Mouse (Mus musculus) megakaryocyte, embryonic 14.5 days (primary cell): ENCODE data around the gene Lgals1. TPM values are rescaled to one million over a fixed set of nuclear protein-coding genes. Genes with fewer than 3 reads are reported as not detected.

Experiments
- H3K27me3 ChIP-seq: replicated peaks from 2 replicates; pipeline ENCODE3; 2012; ENCODE audit warnings: inconsistent platforms
- H3K36me3 ChIP-seq: replicated peaks from 2 replicates; pipeline ENCODE3; 2012; ENCODE audit warnings: low read length, inconsistent platforms, mixed read lengths
- H3K4me1 ChIP-seq: 2 replicates; pipeline ENCODE4 v1.6.1; 2012; ENCODE audit warnings: inconsistent platforms
- H3K4me3 ChIP-seq: replicated peaks from 2 replicates; pipeline ENCODE3; 2012; ENCODE audit warnings: moderate library complexity, mild to moderate bottlenecking, inconsistent platforms
- H3K9me3 ChIP-seq: 2 replicates; pipeline ENCODE4 v1.6.1; 2012; ENCODE audit warnings: inconsistent platforms
- FLI1 ChIP-seq: IDR thresholded peaks from 2 replicates; pipeline ENCODE4 v1.6.1; 2012; ENCODE audit warnings: low read length, inconsistent platforms, mixed read lengths
- GATA1 ChIP-seq: IDR thresholded peaks from 3 replicates; pipeline ENCODE4 v1.6.1; 2012; ENCODE audit warnings: mixed read lengths, low read length, inconsistent platforms, borderline replicate concordance
- polyA plus RNA-seq: library from polyadenylated mRNA; stranded (reverse); fragments of >175 nt; gene quantifications from 2 replicates; pipeline ENCODE4 v1.2.3, GENCODE M21; 2012; ENCODE audit warnings: low replicate concordance; ENCODE audit not compliant: insufficient read depth

Gene Lgals1
- polyA plus RNA-seq, 1 experiment = 689 TPM

DNA sequence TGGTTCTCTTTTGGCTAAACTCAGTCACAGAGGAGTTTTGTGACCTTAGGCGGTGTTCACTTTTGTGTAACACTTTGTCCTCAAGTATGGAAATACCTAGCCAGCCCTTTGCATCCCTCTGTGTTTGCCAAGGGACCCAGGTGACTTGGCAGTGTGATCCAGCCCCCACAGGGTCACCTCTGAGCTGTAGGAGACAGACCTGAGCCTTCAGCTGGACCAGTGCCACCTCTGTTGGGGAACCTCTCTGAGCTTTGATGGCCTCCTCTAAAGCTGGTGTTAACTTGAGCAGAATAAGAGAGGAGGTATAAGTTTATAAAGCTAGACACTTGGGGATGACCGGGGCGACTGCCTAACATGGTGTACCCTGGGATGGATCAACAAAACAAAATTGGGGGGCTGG lies 22.4 kb downstream of the Lgals1 start:
- Histone ChIP-seq H3K4me3 (no peak overlapping the region), H3K9me3 (no peaks in the 10 kb centered on the region), H3K27me3 (peaks cover 35% of the 10 kb centered on the region), H3K36me3 (peaks cover 12% of the 10 kb centered on the region), H3K4me1 (peaks cover 28% of the 10 kb centered on the region)
- no peak for TF ChIP-seq GATA1
- no peak for TF ChIP-seq FLI1

DNA sequence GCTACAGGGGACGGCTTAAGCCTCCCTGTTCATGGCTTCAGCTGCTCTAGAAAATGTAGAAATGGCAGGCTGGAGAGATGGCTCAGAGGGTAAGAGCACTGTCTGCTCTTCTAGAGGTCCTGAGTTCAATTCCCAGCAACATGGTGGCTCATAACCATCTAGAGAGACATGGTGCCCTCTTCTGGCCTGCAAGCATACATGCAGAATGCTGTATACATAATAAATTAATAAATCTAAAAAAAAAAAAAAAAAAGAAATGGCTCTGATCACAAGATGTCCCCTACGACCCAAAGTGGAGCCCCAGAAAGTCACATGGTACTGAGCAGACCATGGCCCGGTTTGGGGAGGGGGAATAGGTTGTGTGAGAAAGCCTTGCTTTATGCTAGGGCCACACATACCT lies 29.1 kb downstream of the Lgals1 start:
- no peaks in the 10 kb centered on the region for H3K9me3 ChIP-seq
- TF ChIP-seq GATA1 (no peak), FLI1 (no peak)
- no peak overlapping the region for H3K4me3 ChIP-seq
- H3K36me3 ChIP-seq = peaks cover 28% of the 10 kb centered on the region
- no peaks in the 10 kb centered on the region; the same call in 1 of the 2 replicates for H3K4me1 ChIP-seq
- peaks cover 42% of the 10 kb centered on the region for H3K27me3 ChIP-seq

DNA sequence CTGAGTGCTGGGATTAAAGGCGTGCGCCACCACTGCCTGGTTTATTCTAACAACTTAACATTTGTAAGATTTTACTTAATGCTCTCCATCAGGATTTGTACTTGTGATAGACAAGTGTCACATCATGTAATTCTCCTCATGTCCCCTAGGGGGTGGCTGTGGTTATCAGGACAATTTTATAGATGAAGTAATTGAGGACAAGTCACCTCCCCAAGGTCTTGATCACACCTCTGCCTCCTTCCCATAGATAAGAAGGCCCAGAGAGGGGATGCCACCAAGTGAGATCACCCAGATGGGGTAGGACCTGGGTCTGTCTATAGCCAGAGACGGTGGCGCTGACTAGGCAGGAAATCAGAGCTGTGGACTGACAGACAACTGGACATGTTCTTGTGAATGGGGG lies 29.8 kb downstream of the Lgals1 start:
- H3K36me3 ChIP-seq = peaks cover 32% of the 10 kb centered on the region
- TF ChIP-seq FLI1 (no peak), GATA1 (no peak)

DNA sequence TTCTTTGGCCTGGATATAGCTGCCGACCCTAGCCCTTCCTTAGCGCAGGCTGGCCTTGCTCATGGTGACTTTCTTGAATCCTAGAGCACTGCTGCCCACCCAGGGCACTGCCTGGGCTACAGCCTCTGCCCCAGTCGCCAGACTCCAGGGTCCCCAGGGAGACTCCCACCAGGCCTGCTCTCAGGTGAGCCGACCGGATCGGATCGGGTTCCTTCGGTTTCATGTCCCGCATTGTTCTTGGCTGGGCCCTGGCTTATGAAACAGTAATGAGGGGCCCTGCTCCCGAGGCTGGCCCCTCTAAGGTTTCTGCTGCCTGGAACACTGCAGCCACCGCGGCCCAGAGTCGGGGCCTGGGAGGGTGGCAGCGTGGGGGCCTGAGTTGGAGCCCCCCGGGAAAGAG lies 30.5 kb downstream of the Lgals1 start:
- TF ChIP-seq FLI1 = no peak
- no peak for TF ChIP-seq GATA1
- H3K27me3 ChIP-seq = peaks cover 46% of the 10 kb centered on the region
- no peaks in the 10 kb centered on the region; the same call in 1 of the 2 replicates for H3K4me1 ChIP-seq
- H3K9me3 ChIP-seq = no peaks in the 10 kb centered on the region
- peaks cover 27% of the 10 kb centered on the region for H3K36me3 ChIP-seq
- no peak overlapping the region for H3K4me3 ChIP-seq

More for the DNA sequence above, 29.8 kb downstream of the Lgals1 start:
- Histone ChIP-seq H3K27me3 (peaks cover 43% of the 10 kb centered on the region), H3K9me3 (no peaks in the 10 kb centered on the region), H3K4me1 (no peaks in the 10 kb centered on the region; the same call in 1 of the 2 replicates), H3K4me3 (no peak overlapping the region)

DNA sequence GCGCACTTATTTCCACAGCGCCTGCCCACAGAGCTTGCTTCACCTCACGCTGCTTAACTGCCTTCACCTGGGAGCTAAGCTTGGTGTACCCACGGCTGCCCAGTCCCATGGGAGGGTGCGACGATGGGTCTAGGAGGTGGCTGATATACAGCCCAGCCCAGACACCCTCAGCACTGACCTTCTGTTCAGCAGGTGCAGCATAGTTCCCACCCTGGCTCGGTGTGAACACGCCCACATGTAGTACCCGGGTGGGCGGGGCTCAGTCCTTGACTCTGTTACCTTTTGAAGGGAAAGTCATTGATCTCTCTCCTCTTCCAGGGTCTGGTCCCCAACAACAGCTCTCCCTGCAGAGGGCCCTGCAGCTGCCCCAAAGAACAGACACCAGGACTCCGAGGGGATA lies 33.0 kb downstream of the Lgals1 start:
- TF ChIP-seq GATA1 = no peak
- TF ChIP-seq FLI1 = no peak
- Histone ChIP-seq H3K27me3 (peaks cover 39% of the 10 kb centered on the region), H3K9me3 (no peaks in the 10 kb centered on the region), H3K36me3 (peaks cover 17% of the 10 kb centered on the region), H3K4me3 (no peak overlapping the region), H3K4me1 (peaks cover 6% of the 10 kb centered on the region; the same call in 1 of the 2 replicates)

DNA sequence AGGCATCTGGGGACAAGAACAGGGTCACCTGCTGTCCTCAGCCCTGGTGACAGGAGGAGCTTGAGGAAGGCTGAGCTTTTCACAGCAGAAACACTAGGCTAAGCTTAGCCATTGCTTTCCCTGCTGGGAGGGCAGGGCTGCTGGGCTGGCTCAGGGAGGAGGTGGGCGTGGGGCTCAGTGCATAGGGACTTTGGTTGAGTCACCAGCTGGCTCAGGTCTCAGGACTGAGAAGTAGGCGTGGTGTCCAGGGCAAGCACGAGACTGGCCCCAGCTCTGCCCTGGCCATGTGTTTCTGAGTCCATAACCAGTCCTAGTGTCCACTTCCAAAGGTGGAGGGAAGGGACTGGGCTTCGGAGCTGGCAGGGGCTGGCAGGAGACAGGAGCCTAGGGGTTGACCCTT lies 33.6 kb downstream of the Lgals1 start:
- peaks cover 44% of the 10 kb centered on the region for H3K27me3 ChIP-seq
- TF ChIP-seq GATA1 (no peak), FLI1 (no peak)

DNA sequence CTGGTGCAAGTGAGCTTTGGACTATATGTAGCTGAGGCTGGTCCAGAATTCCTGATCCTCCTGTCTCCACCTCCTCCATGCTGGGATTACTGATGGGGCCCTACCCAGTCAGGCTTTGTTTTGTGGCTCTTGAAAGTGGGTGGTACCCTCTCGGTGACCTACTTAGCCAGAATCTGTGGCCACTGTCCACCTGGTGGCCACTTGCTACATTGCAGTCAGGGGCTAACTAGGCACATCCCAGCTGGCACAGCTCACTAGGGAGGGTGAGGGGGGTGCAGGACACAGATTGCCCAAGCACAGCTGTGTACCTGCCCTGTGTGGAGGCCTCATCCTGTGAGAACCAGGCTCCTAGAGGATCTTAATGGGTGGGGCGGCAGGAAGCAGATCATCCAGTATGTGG lies 36.4 kb downstream of the Lgals1 start:
- no peak for TF ChIP-seq FLI1
- TF ChIP-seq GATA1 = no peak
- Histone ChIP-seq H3K36me3 (peaks cover 26% of the 10 kb centered on the region), H3K4me3 (no peak overlapping the region), H3K9me3 (no peaks in the 10 kb centered on the region), H3K27me3 (peaks cover 58% of the 10 kb centered on the region), H3K4me1 (peaks cover 6% of the 10 kb centered on the region; the same call in 1 of the 2 replicates)

More for the DNA sequence above, 33.6 kb downstream of the Lgals1 start:
- H3K36me3 ChIP-seq = peaks cover 17% of the 10 kb centered on the region
- no peak overlapping the region for H3K4me3 ChIP-seq
- no peaks in the 10 kb centered on the region for H3K9me3 ChIP-seq
- peaks cover 6% of the 10 kb centered on the region; the same call in 1 of the 2 replicates for H3K4me1 ChIP-seq

DNA sequence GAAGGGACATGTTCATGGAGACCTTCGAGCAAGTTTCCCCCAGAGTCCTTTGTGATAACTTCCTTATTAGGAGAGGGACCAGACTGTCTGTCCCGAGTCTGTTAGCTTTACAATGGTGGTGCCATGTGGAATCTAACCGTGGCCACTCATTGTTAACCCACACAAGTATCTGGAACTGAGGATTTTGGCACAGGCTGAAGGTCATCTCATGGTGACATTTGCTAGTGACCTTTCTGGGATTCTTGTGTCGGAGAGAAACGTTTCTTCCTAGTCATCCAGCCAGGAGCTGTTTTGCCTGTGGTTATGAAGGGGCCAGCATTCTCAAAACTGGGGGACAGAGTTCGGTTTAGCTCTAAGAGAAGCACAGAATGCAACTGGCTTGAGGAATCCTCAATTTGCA lies 45.1 kb downstream of the Lgals1 start:
- no peaks in the 10 kb centered on the region for H3K9me3 ChIP-seq
- peaks cover 9% of the 10 kb centered on the region for H3K36me3 ChIP-seq
- peaks cover 8% of the 10 kb centered on the region for H3K4me1 ChIP-seq
- TF ChIP-seq GATA1 = no peak
- no peak for TF ChIP-seq FLI1
- no peak overlapping the region for H3K4me3 ChIP-seq
- H3K27me3 ChIP-seq = peaks cover 78% of the 10 kb centered on the region

DNA sequence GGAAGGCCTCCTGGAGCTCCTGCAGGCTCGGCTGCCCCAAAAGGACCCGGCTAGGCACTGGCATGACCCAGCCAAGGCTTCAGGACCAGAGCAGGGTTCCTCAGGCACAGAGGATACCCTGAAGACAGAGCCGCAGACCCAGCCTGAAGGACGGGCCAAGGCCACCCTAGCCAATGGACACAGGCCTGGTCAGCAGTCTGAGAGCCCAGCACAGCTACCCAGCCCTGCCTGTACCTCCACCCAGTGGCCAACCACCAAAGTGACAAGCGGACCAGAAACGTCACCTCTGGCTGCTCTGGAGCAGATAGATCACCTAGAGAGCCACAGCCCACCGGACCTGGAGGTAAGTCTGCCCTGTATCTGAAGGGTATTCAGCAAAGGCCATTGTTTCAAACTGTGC lies 47.4 kb downstream of the Lgals1 start:
- no peaks in the 10 kb centered on the region for H3K9me3 ChIP-seq
- no peaks in the 10 kb centered on the region for H3K36me3 ChIP-seq
- H3K4me1 ChIP-seq = peaks cover 29% of the 10 kb centered on the region
- peaks cover 72% of the 10 kb centered on the region for H3K27me3 ChIP-seq
- no peak overlapping the region for H3K4me3 ChIP-seq
- TF ChIP-seq GATA1 = no peak
- TF ChIP-seq FLI1 = no peak

DNA sequence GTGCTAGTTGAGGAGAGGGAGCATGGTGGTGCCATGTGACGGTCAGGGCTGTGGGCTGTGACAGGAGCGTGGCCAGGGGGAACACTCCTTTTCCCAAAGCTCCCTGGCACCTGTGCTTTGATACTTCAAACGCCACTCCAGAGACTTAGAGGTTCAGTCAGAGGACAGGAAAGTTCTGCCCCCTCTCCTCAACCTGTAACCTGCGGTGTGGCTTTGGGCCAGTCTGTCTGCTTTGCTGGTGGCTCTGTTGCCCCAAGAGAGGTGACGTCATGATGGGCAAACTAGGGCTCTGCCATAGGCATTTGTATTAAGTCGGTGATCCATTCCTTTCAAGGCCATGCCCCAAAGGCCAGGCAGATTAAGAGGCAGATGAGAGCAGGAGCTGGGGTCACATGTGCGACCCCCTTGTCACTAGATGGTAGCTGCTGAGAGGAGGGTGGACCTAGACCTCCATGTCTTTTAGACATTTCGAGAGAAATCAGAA lies 51.2 kb downstream of the Lgals1 start:
- Histone ChIP-seq H3K27me3 (peaks cover 58% of the 10 kb centered on the region), H3K36me3 (no peaks in the 10 kb centered on the region), H3K4me3 (no peak overlapping the region), H3K4me1 (peaks cover 53% of the 10 kb centered on the region), H3K9me3 (no peaks in the 10 kb centered on the region)
- no peak for TF ChIP-seq GATA1
- TF ChIP-seq FLI1 = no peak
